Mouse (Mus musculus) midbrain, embryonic 12.5 days (tissue): ENCODE data around the gene Arpp21. TPM values are rescaled to one million over a fixed set of nuclear protein-coding genes. Genes with fewer than 3 reads are reported as not detected.

Experiments
- ATAC-seq: fragments of 200-750 bp; cut with Nextera tagmentation; 2 replicates; pipeline ENCODE4 v1.8.0; 2017; ENCODE audit warnings: low read depth, moderate TSS enrichment, moderate library complexity; ENCODE audit not compliant: low FRiP score
- H3K27ac ChIP-seq: fragments of 300-500 bp; sonication (generic); replicated peaks from 2 replicates; pipeline ENCODE4 v1.5.1; 2016; ENCODE audit warnings: mild to moderate bottlenecking
- H3K27me3 ChIP-seq: fragments of 300-500 bp; sonication (generic); 2 replicates; pipeline ENCODE4 v1.6.1; 2016; ENCODE audit warnings: mild to moderate bottlenecking
- H3K36me3 ChIP-seq: fragments of 300-500 bp; sonication (generic); 2 replicates; pipeline ENCODE4 v1.6.1; 2016
- H3K4me1 ChIP-seq: fragments of 300-500 bp; sonication (generic); 2 replicates; pipeline ENCODE4 v1.6.1; 2016
- H3K4me2 ChIP-seq: fragments of 300-500 bp; sonication (generic); replicated peaks from 2 replicates; pipeline ENCODE4 v1.6.1; 2016; ENCODE audit warnings: mild to moderate bottlenecking, moderate library complexity
- H3K4me3 ChIP-seq: fragments of 300-500 bp; sonication (generic); 2 replicates; pipeline ENCODE4 v1.5.1; 2016; ENCODE audit warnings: mild to moderate bottlenecking
- H3K9ac ChIP-seq: fragments of 300-500 bp; sonication (generic); replicated peaks from 2 replicates; pipeline ENCODE4 v1.6.1; 2016; ENCODE audit warnings: mild to moderate bottlenecking, moderate library complexity
- H3K9me3 ChIP-seq: fragments of 300-500 bp; sonication (generic); 2 replicates; pipeline ENCODE4 v1.6.1; 2016; ENCODE audit warnings: mild to moderate bottlenecking
- WGBS: fragments of 180-500 bp; shearing (Covaris S2); methylation state at CpG from one replicate; pipeline ENCODE4 v1.1.7; 2016; 5-methylcytosine and 5-hydroxymethylcytosine counted together
- polyA plus RNA-seq: library from polyadenylated mRNA; unstranded; fragments of >200 nt; fragmentation: Nextera tagmentation; extraction: Ambion mirVana; gene quantifications from 2 replicates; pipeline ENCODE4 v1.2.1, GENCODE M21; 2016

The Arpp21 gene
- polyA plus RNA-seq, 1 experiment from 2014 or later = 10.1 TPM

GRCm38 (mm10) chr9:112123421-112123828, 112.3 kb downstream of the Arpp21 start:
- Histone ChIP-seq H3K4me2 (no peak overlapping the region), H3K27ac (peak overlapping the region; percentile 56), H3K4me3 (no peak overlapping the region), H3K27me3 (peaks cover 23% of the 10 kb centered on the region), H3K4me1 (peaks cover 24% of the 10 kb centered on the region), H3K9ac (no peak overlapping the region), H3K36me3 (no peaks in the 10 kb centered on the region), H3K9me3 (no peaks in the 10 kb centered on the region)
- WGBS = 29% methylated on average over 6 of the region's 6 CpGs
- 0 out of 2 replicates have a peak, but pooled peaks have one; percentile 41 for ATAC-seq

- no peak overlapping the region for H3K27ac ChIP-seq
- H3K4me2 ChIP-seq = no peak overlapping the region
- 21% methylated on average over 3 of the region's 3 CpGs for whole genome bisulfite sequencing
- peaks cover 32% of the 10 kb centered on the region for H3K4me1 ChIP-seq
- no peak overlapping the region for H3K9ac ChIP-seq
- no peaks in the 10 kb centered on the region for H3K36me3 ChIP-seq
- H3K9me3 ChIP-seq = no peaks in the 10 kb centered on the region
- no peak for ATAC-seq
- no peak overlapping the region for H3K4me3 ChIP-seq
- peaks cover 32% of the 10 kb centered on the region for H3K27me3 ChIP-seq
These were observed 116.2 kb downstream of the Arpp21 start for GRCm38 (mm10) chr9:112119535-112119934.

GRCm38 (mm10) chr9:112119106-112119433, 116.7 kb downstream of the Arpp21 start:
- H3K36me3 ChIP-seq = no peaks in the 10 kb centered on the region
- H3K4me1 ChIP-seq = peaks cover 28% of the 10 kb centered on the region
- no peaks in the 10 kb centered on the region for H3K9me3 ChIP-seq
- no peak overlapping the region for H3K27ac ChIP-seq
- H3K4me2 ChIP-seq = peak overlapping the region; percentile 67
- H3K4me3 ChIP-seq = peak overlapping the region; percentile 35; the same call in 1 of the 2 replicates
- H3K27me3 ChIP-seq = peaks cover 32% of the 10 kb centered on the region
- peak; percentile 41; the same call in 1 of the 2 replicates for ATAC-seq
- 17% methylated on average over 7 of the region's 7 CpGs for WGBS
- H3K9ac ChIP-seq = no peak overlapping the region

GRCm38 (mm10) chr9:112118411-112119105, 117.2 kb downstream of the Arpp21 start:
- ATAC-seq = peak; percentile 68
- H3K27ac ChIP-seq = peak overlapping the region; percentile 61

GRCm38 (mm10) chr9:112117632-112118410, 117.9 kb downstream of the Arpp21 start:
- 14% methylated on average over 15 of the region's 15 CpGs for WGBS
- Histone ChIP-seq H3K9me3 (no peaks in the 10 kb centered on the region), H3K4me3 (peak overlapping the region; percentile 35), H3K4me1 (peaks cover 21% of the 10 kb centered on the region), H3K9ac (no peak overlapping the region), H3K4me2 (peak overlapping the region; percentile 67), H3K27me3 (peaks cover 32% of the 10 kb centered on the region), H3K27ac (peak overlapping the region; percentile 61; the same call in 1 of the 2 replicates), H3K36me3 (no peaks in the 10 kb centered on the region)
- ATAC-seq = 0 out of 2 replicates have a peak, but pooled peaks have one; percentile 10

More at GRCm38 (mm10) chr9:112118411-112119105, 117.2 kb downstream of the Arpp21 start:
- Histone ChIP-seq H3K4me1 (peaks cover 22% of the 10 kb centered on the region), H3K9ac (peak overlapping the region; percentile 41; the same call in 1 of the 2 replicates), H3K9me3 (no peaks in the 10 kb centered on the region), H3K36me3 (no peaks in the 10 kb centered on the region), H3K27me3 (peaks cover 32% of the 10 kb centered on the region), H3K4me3 (peak overlapping the region; percentile 35), H3K4me2 (peak overlapping the region; percentile 67)
- 2% methylated on average over 22 of the region's 22 CpGs for WGBS

GRCm38 (mm10) chr9:112111610-112112009, 124.1 kb downstream of the Arpp21 start:
- Histone ChIP-seq H3K27me3 (0 out of 2 replicates have a peak, but pooled peaks cover 2% of the 10 kb centered on the region), H3K4me1 (no peaks in the 10 kb centered on the region), H3K4me2 (no peak overlapping the region), H3K4me3 (no peak overlapping the region), H3K9me3 (no peaks in the 10 kb centered on the region), H3K36me3 (no peaks in the 10 kb centered on the region), H3K9ac (no peak overlapping the region), H3K27ac (no peak overlapping the region)
- no peak for ATAC-seq
- 88% methylated on average over 5 of the region's 5 CpGs for WGBS

GRCm38 (mm10) chr9:112102852-112103192, 132.9 kb downstream of the Arpp21 start:
- peak overlapping the region; percentile 65 for H3K27ac ChIP-seq
- 60% methylated on average over 2 of the region's 2 CpGs for WGBS
- H3K4me2 ChIP-seq = no peak overlapping the region
- no peaks in the 10 kb centered on the region for H3K9me3 ChIP-seq
- H3K27me3 ChIP-seq = no peaks in the 10 kb centered on the region
- H3K9ac ChIP-seq = no peak overlapping the region
- H3K36me3 ChIP-seq = no peaks in the 10 kb centered on the region
- ATAC-seq = no peak
- no peak overlapping the region for H3K4me3 ChIP-seq
- peaks cover 11% of the 10 kb centered on the region for H3K4me1 ChIP-seq

GRCm38 (mm10) chr9:112102155-112102851, 133.4 kb downstream of the Arpp21 start:
- H3K9ac ChIP-seq = no peak overlapping the region
- H3K4me2 ChIP-seq = no peak overlapping the region
- H3K27me3 ChIP-seq = no peaks in the 10 kb centered on the region
- WGBS = 43% methylated on average over 6 of the region's 6 CpGs
- no peak overlapping the region for H3K4me3 ChIP-seq
- ATAC-seq = peak; percentile 91
- H3K9me3 ChIP-seq = no peaks in the 10 kb centered on the region
- H3K4me1 ChIP-seq = peaks cover 11% of the 10 kb centered on the region
- H3K27ac ChIP-seq = peak overlapping the region; percentile 65
- no peaks in the 10 kb centered on the region for H3K36me3 ChIP-seq

- H3K27ac ChIP-seq = no peak overlapping the region
- ATAC-seq = no peak
- peaks cover 11% of the 10 kb centered on the region for H3K4me1 ChIP-seq
- no peaks in the 10 kb centered on the region for H3K9me3 ChIP-seq
- no peaks in the 10 kb centered on the region for H3K36me3 ChIP-seq
- no peaks in the 10 kb centered on the region for H3K27me3 ChIP-seq
- H3K4me2 ChIP-seq = no peak overlapping the region
- H3K9ac ChIP-seq = no peak overlapping the region
- 79% methylated on average over 3 of the region's 3 CpGs for WGBS
- no peak overlapping the region for H3K4me3 ChIP-seq
These were observed 134.7 kb downstream of the Arpp21 start for GRCm38 (mm10) chr9:112100841-112101595.

GRCm38 (mm10) chr9:112098267-112098666, 137.5 kb downstream of the Arpp21 start:
- 89% methylated on average over 6 of the region's 6 CpGs for WGBS
- no peak for ATAC-seq

GRCm38 (mm10) chr9:112095708-112096107, 140.0 kb downstream of the Arpp21 start:
- no peak for ATAC-seq
- Histone ChIP-seq H3K4me2 (no peak overlapping the region), H3K36me3 (no peaks in the 10 kb centered on the region), H3K27ac (no peak overlapping the region), H3K9ac (no peak overlapping the region), H3K9me3 (0 out of 2 replicates have a peak, but pooled peaks cover 4% of the 10 kb centered on the region), H3K27me3 (no peaks in the 10 kb centered on the region), H3K4me3 (no peak overlapping the region), H3K4me1 (no peaks in the 10 kb centered on the region)
- 87% methylated on average over 4 of the region's 5 CpGs for WGBS

More at GRCm38 (mm10) chr9:112098267-112098666, 137.5 kb downstream of the Arpp21 start:
- Histone ChIP-seq H3K4me2 (no peak overlapping the region), H3K27me3 (no peaks in the 10 kb centered on the region), H3K9ac (no peak overlapping the region), H3K4me1 (peaks cover 9% of the 10 kb centered on the region), H3K27ac (no peak overlapping the region), H3K36me3 (no peaks in the 10 kb centered on the region), H3K9me3 (no peaks in the 10 kb centered on the region), H3K4me3 (no peak overlapping the region)
